Mouse (Mus musculus) cerebellum, adult 2 months (tissue): ENCODE measurements at regions not wholly inside any gene's neighbourhood (a gene's known extent, or its start where the extent isn't known, plus 50 kb on each side); places are given as distances from the start of the nearest gene placed in this dataset.

Experiments
- CTCF ChIP-seq: fragments of 200-500 bp; IDR thresholded peaks from 2 replicates; pipeline ENCODE4 v1.5.1; 2011; ENCODE audit warnings: low read depth, mild to moderate bottlenecking, control low read depth, low read length, moderate library complexity, borderline replicate concordance; ENCODE audit not compliant: insufficient read depth
- POLR2A ChIP-seq: fragments of 200-500 bp; IDR thresholded peaks from 2 replicates; pipeline ENCODE4 v1.6.1; 2011; ENCODE audit warnings: low read length, control low read depth, borderline replicate concordance; ENCODE audit not compliant: insufficient read depth

- TF ChIP-seq POLR2A (no peak), CTCF (no peak)
These were observed 210.9 kb downstream of the Sox2 start for GRCm38 (mm10) chr3:34860877-34861649.
